Comparison of ENCODE assay signal across 21 mouse cellular contexts in genomic region chr10:69176116-69176515, GRCm38 (mm10).
"Had no signal": no experiment of that assay in that cellular context is flagged by ENCODE, and none has a peak within 500 bp of the region (broad histone marks: within the 10 kb centered on the region; RNA-seq: fewer than 3 reads in every experiment).

No protein-coding gene starts in this region.

- ATAC-seq: hindbrain, embryonic 16.5 days; hindbrain, postnatal 0 days; inflammation-experienced regulatory T-cells, adult 6 months; intestine, embryonic 15.5 days; intestine, embryonic 16.5 days; intestine, postnatal 0 days had no signal

- DNase-seq: heart, postnatal 10 days; heart, postnatal 14 days; heart, postnatal 36 days; kidney, adult 11 months; kidney, adult 18-20 months; kidney, adult 2 months; kidney, adult 8-10 months; kidney, adult 9 months; kidney, postnatal 10 days; kidney, postnatal 14 days; kidney, postnatal 25 days; kidney, postnatal 36 days; kidney, postnatal 4 days; layer of hippocampus, adult 9-11 months; layer of hippocampus, postnatal 36 days had no signal
